Mouse (Mus musculus): ENCODE results near the gene Btrc.

DNA sequence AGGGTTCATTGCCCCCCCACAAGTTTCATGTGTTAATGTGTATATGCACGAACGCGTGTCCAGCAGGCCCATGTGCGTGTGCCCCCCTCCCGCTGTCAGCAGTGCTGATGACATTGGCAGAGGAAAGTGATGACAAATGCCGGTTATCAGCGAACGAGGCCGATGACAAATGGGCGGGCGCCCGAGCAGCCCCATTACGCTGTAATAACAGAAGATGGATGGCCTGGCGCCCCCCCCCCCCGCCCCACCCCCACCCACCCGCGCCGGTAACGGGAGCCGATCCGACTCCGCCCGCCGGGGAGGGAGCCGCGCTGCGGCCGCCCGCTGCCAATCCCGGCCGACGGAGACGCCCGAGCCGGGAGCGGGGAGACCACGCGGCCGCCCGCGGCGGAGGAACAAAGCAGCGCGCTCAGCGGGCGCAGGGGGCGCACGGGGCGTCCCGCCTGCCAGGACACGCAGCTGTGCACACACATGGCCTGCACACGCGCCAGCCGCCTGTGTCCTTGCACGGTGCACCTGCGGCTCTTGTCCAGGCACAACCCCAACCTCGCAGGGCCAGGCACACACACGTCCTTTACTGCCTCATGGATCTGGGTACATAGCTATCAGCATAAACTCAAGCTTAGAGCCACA lies 178.0 kb downstream of the Btrc start:
- TF ChIP-seq CTCF (IDR thresholded peaks at IDR 0.05): peak; percentile 15; the same call in 1 of the 2 replicates
- no peak for TF ChIP-seq POLR2A (IDR thresholded peaks at IDR 0.05; ENCODE audit: insufficient read depth, low read depth, low read length)

Measured in heart, adult 2 months (tissue).